Mouse (Mus musculus) brown adipose tissue, adult 24 weeks (tissue): ENCODE measurements around the gene Zfp790. TPM values are rescaled to one million over a fixed set of nuclear protein-coding genes. Genes with fewer than 3 reads are reported as not detected.

Experiments used
- H3K27ac ChIP-seq: fragments of 200-500 bp; replicated peaks from 2 replicates; pipeline ENCODE4 v1.5.1; 2012; ENCODE audit warnings: low read depth, mild to moderate bottlenecking, low read length
- H3K4me1 ChIP-seq: fragments of 200-500 bp; 2 replicates; pipeline ENCODE4 v1.6.1; 2012; ENCODE audit warnings: low read length, mixed read lengths; ENCODE audit not compliant: control insufficient read depth, insufficient read depth, insufficient read length
- H3K4me3 ChIP-seq: fragments of 200-500 bp; 2 replicates; pipeline ENCODE4 v1.5.1; 2012; ENCODE audit warnings: low read depth, mild to moderate bottlenecking, low read length, moderate library complexity; ENCODE audit not compliant: insufficient read depth
- polyA plus RNA-seq: library from polyadenylated mRNA; stranded (reverse); fragments of >200 nt; gene quantifications from 2 replicates; pipeline ENCODE4 v1.2.4, GENCODE M21; 2012; ENCODE audit not compliant: missing spikeins, insufficient read depth, insufficient read length

Gene Zfp790
- polyA plus RNA-seq, 1 experiment = 6.6 TPM

DNA sequence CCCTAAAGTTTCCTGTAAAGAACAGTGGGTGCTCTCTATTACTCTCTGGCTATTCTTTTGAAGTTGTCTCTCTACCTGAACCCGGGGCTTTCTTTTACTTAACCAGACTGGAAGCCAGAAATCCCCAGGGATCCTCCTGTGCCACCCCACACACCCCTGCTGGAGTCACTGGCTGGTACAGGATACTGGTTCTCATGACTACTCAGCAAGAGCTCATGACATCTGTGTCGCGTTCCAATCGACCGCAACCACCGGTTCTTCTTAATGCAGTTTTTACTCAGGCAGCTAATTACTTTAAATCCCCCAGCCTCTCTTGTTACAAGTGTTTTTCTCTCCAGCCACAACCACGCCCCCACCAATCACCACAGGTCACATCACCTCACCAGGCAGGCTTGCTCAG, 64.1 kb downstream of the Zfp790 start:
- Histone ChIP-seq H3K4me3 (no peak overlapping the region), H3K4me1 (no peaks in the 10 kb centered on the region), H3K27ac (no peak overlapping the region)

Other genes with a start within 250 kb of the Zfp790 start
- not detected in 2 replicates for gene Catsperg2, start 89.1 kb upstream of the Zfp790 start, polyA plus RNA-seq
- 6.1 and 6.3 TPM in 2 replicates for gene Zfp84, start 47.6 kb upstream of the Zfp790 start, polyA plus RNA-seq
- 3.8 and 4.0 TPM in 2 replicates for gene Zfp30, start 32.1 kb upstream of the Zfp790 start, polyA plus RNA-seq
- 0.83 and 2.0 TPM in 2 replicates for gene Zfp940, start 37.6 kb downstream of the Zfp790 start, polyA plus RNA-seq
- 2.2 and 2.8 TPM in 2 replicates for gene Zfp420, start 43.9 kb downstream of the Zfp790 start, polyA plus RNA-seq
- gene Zfp27, start 90.5 kb downstream of the Zfp790 start, polyA plus RNA-seq = 5.5 and 7.1 TPM in 2 replicates
- gene Zfp383, start 92.1 kb downstream of the Zfp790 start, polyA plus RNA-seq = 1.2 and 3.0 TPM in 2 replicates
- 5.3 and 7.3 TPM in 2 replicates for gene Zfp74, start 138.0 kb downstream of the Zfp790 start, polyA plus RNA-seq
- 2.4 and 4.0 TPM in 2 replicates for gene Zfp568, start 167.8 kb downstream of the Zfp790 start, polyA plus RNA-seq
- gene Zfp14, start 235.3 kb downstream of the Zfp790 start, polyA plus RNA-seq = 1.9 TPM in 2 replicates